Mouse (Mus musculus) neural tube, embryonic 11.5 days (tissue): ENCODE measurements around the gene Mei1. TPM values are rescaled to one million over a fixed set of nuclear protein-coding genes. Genes with fewer than 3 reads are reported as not detected.

ENCODE experiments used
- ATAC-seq: fragments of 200-750 bp; cut with Nextera tagmentation; 2 replicates; pipeline ENCODE4 v1.8.0; 2017; ENCODE audit warnings: moderate number of reproducible peaks, mild to moderate bottlenecking, moderate TSS enrichment, moderate library complexity; ENCODE audit not compliant: insufficient read depth, low FRiP score, low TSS enrichment
- DNase-seq: peaks from one replicate; pipeline ENCODE4 v3.0.0-alpha.2; 2015; ENCODE audit warnings: low spot score
- H3K27ac ChIP-seq: fragments of 300-500 bp; sonication (generic); 2 replicates; pipeline ENCODE4 v1.5.1; 2014; ENCODE audit warnings: low read depth, mild to moderate bottlenecking, low read length
- H3K27me3 ChIP-seq: fragments of 300-500 bp; sonication (generic); 2 replicates; pipeline ENCODE4 v1.6.1; 2014; ENCODE audit warnings: mild to moderate bottlenecking, low read length, mixed read lengths; ENCODE audit not compliant: control insufficient read depth, insufficient read depth
- H3K36me3 ChIP-seq: fragments of 300-500 bp; sonication (generic); 2 replicates; pipeline ENCODE4 v1.6.1; 2014; ENCODE audit warnings: mild to moderate bottlenecking, low read length, moderate library complexity, mixed read lengths; ENCODE audit not compliant: control insufficient read depth, insufficient read depth
- H3K4me1 ChIP-seq: fragments of 300-500 bp; sonication (generic); 2 replicates; pipeline ENCODE4 v1.6.1; 2014; ENCODE audit warnings: low read length, mixed read lengths; ENCODE audit not compliant: control insufficient read depth, insufficient read depth
- H3K4me2 ChIP-seq: fragments of 300-500 bp; sonication (generic); 2 replicates; pipeline ENCODE4 v1.6.1; 2014; ENCODE audit warnings: low read depth, mild to moderate bottlenecking, moderate library complexity
- H3K4me3 ChIP-seq: fragments of 300-500 bp; sonication (generic); 2 replicates; pipeline ENCODE4 v1.5.1; 2014; ENCODE audit warnings: low read depth, low read length
- H3K9ac ChIP-seq: fragments of 300-500 bp; sonication (generic); 2 replicates; pipeline ENCODE4 v1.6.1; 2014; ENCODE audit warnings: mild to moderate bottlenecking, low read length
- H3K9me3 ChIP-seq: fragments of 300-500 bp; sonication (generic); 2 replicates; pipeline ENCODE4 v1.6.1; 2016; ENCODE audit warnings: low read length; ENCODE audit not compliant: control insufficient read depth
- WGBS: fragments of 180-500 bp; shearing (Covaris S2); extraction: QIAGEN DNeasy Blood & Tissue Kit; methylation state at CpG from one replicate; pipeline ENCODE4 v1.1.7; 2014; 5-methylcytosine and 5-hydroxymethylcytosine counted together
- polyA plus RNA-seq: library from polyadenylated mRNA; unstranded; fragments of >200 nt; fragmentation: Nextera tagmentation; extraction: Ambion mirVana; gene quantifications from 2 replicates; pipeline ENCODE4 v1.2.1, GENCODE M21; 2014

Gene Mei1
- polyA plus RNA-seq, 1 experiment from 2014 or later = 0.05 TPM

GRCm38 (mm10) chr15:82071816-82072469 is 2.1 kb downstream of the Mei1 start:
- Histone ChIP-seq H3K27me3 (peaks cover 14% of the 10 kb centered on the region), H3K4me3 (no peak overlapping the region), H3K36me3 (no peaks in the 10 kb centered on the region), H3K9me3 (no peaks in the 10 kb centered on the region), H3K9ac (no peak overlapping the region), H3K27ac (no peak overlapping the region), H3K4me1 (no peaks in the 10 kb centered on the region), H3K4me2 (no peak overlapping the region)
- DNase-seq (no peak), ATAC-seq (no peak)
- WGBS = 92% methylated on average over 26 of the region's 26 CpGs

GRCm38 (mm10) chr15:82073490-82073889 is 3.7 kb downstream of the Mei1 start:
- Histone ChIP-seq H3K9ac (no peak overlapping the region), H3K27me3 (peaks cover 14% of the 10 kb centered on the region), H3K36me3 (no peaks in the 10 kb centered on the region), H3K4me1 (no peaks in the 10 kb centered on the region), H3K4me3 (no peak overlapping the region), H3K9me3 (no peaks in the 10 kb centered on the region), H3K27ac (no peak overlapping the region), H3K4me2 (no peak overlapping the region)
- 86% methylated on average over 7 of the region's 7 CpGs for WGBS
- no peak for ATAC-seq
- DNase-seq = no peak

GRCm38 (mm10) chr15:82079883-82080282 is 10.1 kb downstream of the Mei1 start:
- 57% methylated on average over 10 of the region's 10 CpGs for WGBS
- H3K9me3 ChIP-seq = no peaks in the 10 kb centered on the region
- DNase-seq (no peak), ATAC-seq (no peak)
- no peaks in the 10 kb centered on the region for H3K4me1 ChIP-seq
- no peak overlapping the region for H3K27ac ChIP-seq
- no peak overlapping the region for H3K4me3 ChIP-seq
- no peak overlapping the region for H3K9ac ChIP-seq
- H3K4me2 ChIP-seq = no peak overlapping the region
- no peaks in the 10 kb centered on the region for H3K36me3 ChIP-seq
- no peaks in the 10 kb centered on the region for H3K27me3 ChIP-seq

GRCm38 (mm10) chr15:82081161-82081560 is 11.4 kb downstream of the Mei1 start:
- ATAC-seq (no peak; the same call in 1 of the 2 replicates), DNase-seq (peak; percentile 54)
- no peaks in the 10 kb centered on the region for H3K27me3 ChIP-seq
- H3K36me3 ChIP-seq = no peaks in the 10 kb centered on the region
- H3K9ac ChIP-seq = no peak overlapping the region
- no peaks in the 10 kb centered on the region for H3K4me1 ChIP-seq
- no peaks in the 10 kb centered on the region for H3K9me3 ChIP-seq
- no peak overlapping the region for H3K4me3 ChIP-seq
- no peak overlapping the region for H3K27ac ChIP-seq
- WGBS = 32% methylated on average over 7 of the region's 7 CpGs
- H3K4me2 ChIP-seq = no peak overlapping the region

GRCm38 (mm10) chr15:82085606-82086005 is 15.8 kb downstream of the Mei1 start:
- Histone ChIP-seq H3K9me3 (no peaks in the 10 kb centered on the region), H3K4me1 (no peaks in the 10 kb centered on the region), H3K36me3 (no peaks in the 10 kb centered on the region), H3K4me3 (no peak overlapping the region), H3K4me2 (no peak overlapping the region), H3K27ac (no peak overlapping the region), H3K9ac (no peak overlapping the region), H3K27me3 (no peaks in the 10 kb centered on the region)
- WGBS = 89% methylated on average over 9 of the region's 9 CpGs
- ATAC-seq = no peak
- DNase-seq = no peak

GRCm38 (mm10) chr15:82086131-82086530 is 16.3 kb downstream of the Mei1 start:
- DNase-seq = no peak
- Histone ChIP-seq H3K36me3 (no peaks in the 10 kb centered on the region), H3K9ac (no peak overlapping the region), H3K4me1 (no peaks in the 10 kb centered on the region), H3K27me3 (no peaks in the 10 kb centered on the region), H3K27ac (no peak overlapping the region), H3K9me3 (no peaks in the 10 kb centered on the region), H3K4me2 (no peak overlapping the region), H3K4me3 (no peak overlapping the region)
- 80% methylated on average over 12 of the region's 12 CpGs for WGBS
- no peak for ATAC-seq

- Histone ChIP-seq H3K4me2 (no peak overlapping the region), H3K9ac (no peak overlapping the region), H3K36me3 (no peaks in the 10 kb centered on the region), H3K4me3 (no peak overlapping the region), H3K27me3 (no peaks in the 10 kb centered on the region), H3K4me1 (no peaks in the 10 kb centered on the region), H3K9me3 (no peaks in the 10 kb centered on the region), H3K27ac (no peak overlapping the region)
- 19% methylated on average over 5 of the region's 10 CpGs for WGBS
- DNase-seq = no peak
- no peak for ATAC-seq
Observed at GRCm38 (mm10) chr15:82087266-82087665, 17.5 kb downstream of the Mei1 start.

GRCm38 (mm10) chr15:82091061-82091460 is 21.3 kb downstream of the Mei1 start:
- H3K4me2 ChIP-seq = no peak overlapping the region

GRCm38 (mm10) chr15:82106953-82107555 is 37.3 kb downstream of the Mei1 start:
- Histone ChIP-seq H3K36me3 (no peaks in the 10 kb centered on the region), H3K4me3 (no peak overlapping the region), H3K9ac (no peak overlapping the region), H3K27me3 (no peaks in the 10 kb centered on the region), H3K9me3 (no peaks in the 10 kb centered on the region), H3K27ac (no peak overlapping the region), H3K4me2 (no peak overlapping the region), H3K4me1 (no peaks in the 10 kb centered on the region)
- DNase-seq (peak; percentile 62), ATAC-seq (no peak)
- WGBS = 15% methylated on average over 8 of the region's 8 CpGs

More at GRCm38 (mm10) chr15:82091061-82091460, 21.3 kb downstream of the Mei1 start:
- no peaks in the 10 kb centered on the region for H3K4me1 ChIP-seq
- H3K4me3 ChIP-seq = no peak overlapping the region
- H3K9me3 ChIP-seq = no peaks in the 10 kb centered on the region
- ATAC-seq = no peak
- no peak for DNase-seq
- no peaks in the 10 kb centered on the region for H3K36me3 ChIP-seq
- H3K27me3 ChIP-seq = no peaks in the 10 kb centered on the region
- no peak overlapping the region for H3K27ac ChIP-seq
- WGBS = 81% methylated on average over 7 of the region's 7 CpGs
- H3K9ac ChIP-seq = no peak overlapping the region
